Mouse (Mus musculus): Measurements from ENCODE around the gene 4921509C19Rik. TPM values are rescaled to one million over a fixed set of nuclear protein-coding genes. Genes with fewer than 3 reads are reported as not detected.
"Not testable (repeated sequence)": the region's sequence is repeated elsewhere in the genome, so short reads cannot be mapped to it uniquely, and the experiment has no call there.

The 4921509C19Rik gene
- total RNA-seq (2021), result not detected

GRCm38 (mm10) chr2:151476053-151476452, at the start of gene 4921509C19Rik:
4921509C19Rik (minus strand) TSS chr2:151476153.
- DNase-seq, result not testable (repeated sequence)

- no peak for DNase-seq
These were observed 49.6 kb upstream of the 4921509C19Rik start for GRCm38 (mm10) chr2:151525520-151525919.

- DNase-seq, result no peak
These were observed 48.5 kb upstream of the 4921509C19Rik start for GRCm38 (mm10) chr2:151524324-151525041.

- DNase-seq, result no peak
These were observed 43.0 kb upstream of the 4921509C19Rik start for GRCm38 (mm10) chr2:151519000-151519399.

- no peak for DNase-seq
These were observed 37.8 kb upstream of the 4921509C19Rik start for GRCm38 (mm10) chr2:151513525-151514285.

GRCm38 (mm10) chr2:151512199-151512598, 36.2 kb upstream of the 4921509C19Rik start:
- peak; percentile 29 to 45 for DNase-seq

- DNase-seq, result no peak
These were observed 28.3 kb upstream of the 4921509C19Rik start for GRCm38 (mm10) chr2:151504226-151504625.

- no peak for DNase-seq
These were observed 24.6 kb upstream of the 4921509C19Rik start for GRCm38 (mm10) chr2:151500442-151501007.

GRCm38 (mm10) chr2:151498358-151498757, 22.4 kb upstream of the 4921509C19Rik start:
- no peak for DNase-seq

GRCm38 (mm10) chr2:151494035-151494803, 18.3 kb upstream of the 4921509C19Rik start, which contains the start of gene Nsfl1c:
Nsfl1c (plus strand) TSS chr2:151494182.
- peak; percentile 95 to 96 for DNase-seq

GRCm38 (mm10) chr2:151486496-151486895, 10.5 kb upstream of the 4921509C19Rik start:
- DNase-seq, result no peak

- not testable (repeated sequence) for DNase-seq
These were observed 41.0 kb downstream of the 4921509C19Rik start for GRCm38 (mm10) chr2:151434971-151435370.

GRCm38 (mm10) chr2:151434203-151434602, 41.8 kb downstream of the 4921509C19Rik start:
- DNase-seq, result not testable (repeated sequence)

Other genes starting within 250 kb of the 4921509C19Rik start
- 100 to 1,000 TPM; 144 to 148 TPM for gene Nsfl1c, start 18.0 kb upstream of the 4921509C19Rik start, total RNA-seq (2021)
- gene Fkbp1a, start 66.3 kb upstream of the 4921509C19Rik start, total RNA-seq (2021), result 100 to 1,000 TPM; 926 to 966 TPM
- 1 to 10 TPM; 1.5 to 1.6 TPM for gene Sdcbp2, start 96.5 kb upstream of the 4921509C19Rik start, total RNA-seq (2021)
- 100 to 1,000 TPM; 388 to 405 TPM for gene Snph, start 156.4 kb upstream of the 4921509C19Rik start, total RNA-seq (2021)
- under 1 TPM; 0.61 to 0.95 TPM for gene Rad21l, start 192.4 kb upstream of the 4921509C19Rik start, total RNA-seq (2021)
- 1 to 10 TPM; 4.4 to 4.8 TPM for gene Tmem74b, start 225.9 kb upstream of the 4921509C19Rik start, total RNA-seq (2021)

All from layer of hippocampus, postnatal 36 days (tissue).